Mouse (Mus musculus): ENCODE data around the gene Fam129b. TPM values are rescaled to one million over a fixed set of nuclear protein-coding genes. Genes with fewer than 3 reads are reported as not detected.

The Fam129b gene
- polyA plus RNA-seq, 1 experiment from 2014 or later: 33.9 TPM

DNA sequence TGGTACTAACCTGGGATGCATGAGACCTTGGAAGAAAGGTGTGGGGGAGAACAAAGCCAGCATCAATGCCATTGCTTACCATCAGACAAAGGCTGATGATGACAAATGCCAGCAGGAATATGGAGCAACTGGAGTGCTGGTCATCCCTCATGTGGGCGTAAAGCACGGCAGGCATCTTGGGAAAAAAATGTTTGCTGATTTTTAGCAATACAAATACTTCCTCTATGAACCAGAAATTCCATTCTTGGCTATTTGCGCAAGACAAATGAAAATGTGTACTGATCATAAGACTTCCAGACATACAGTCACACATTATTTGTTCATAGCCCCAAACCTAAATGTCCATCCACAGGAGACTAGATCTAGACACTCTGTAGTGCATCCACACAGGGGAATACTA lies 12.6 kb upstream of the Fam129b start:
- no peaks in the 10 kb centered on the region for H3K36me3 ChIP-seq
- H3K4me2 ChIP-seq: no peak overlapping the region
- WGBS: 88% methylated on average over 3 of the region's 3 CpGs
- H3K9me3 ChIP-seq: no peaks in the 10 kb centered on the region
- H3K27ac ChIP-seq (replicated peaks): no peak overlapping the region
- no peaks in the 10 kb centered on the region for H3K27me3 ChIP-seq
- H3K4me3 ChIP-seq: no peak overlapping the region
- no peak overlapping the region for H3K9ac ChIP-seq
- no peak for ATAC-seq (ENCODE audit: low FRiP score, low read depth)
- H3K4me1 ChIP-seq (replicated peaks): no peaks in the 10 kb centered on the region

DNA sequence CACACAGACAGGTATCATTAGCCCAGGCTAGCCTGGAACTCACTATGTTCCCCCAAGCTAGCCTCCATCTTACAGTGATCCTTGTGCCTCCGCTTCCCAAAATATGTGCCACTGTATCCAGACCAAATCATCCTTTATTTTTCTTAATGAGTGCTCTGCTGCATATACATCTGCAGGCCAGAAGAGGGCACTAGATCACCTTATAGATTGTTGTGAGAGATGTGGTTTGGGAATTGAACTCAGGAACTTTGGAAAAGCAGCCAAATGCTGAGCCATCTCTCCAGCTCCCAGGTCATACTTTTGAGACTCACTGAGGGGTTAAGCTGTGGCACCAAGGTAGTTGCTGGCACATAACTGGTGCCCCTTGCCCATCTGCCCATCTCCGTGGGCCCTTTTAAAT lies 11.2 kb upstream of the Fam129b start:
- Histone ChIP-seq H3K27ac (replicated peaks) (no peak overlapping the region), H3K9ac (no peak overlapping the region), H3K36me3 (no peaks in the 10 kb centered on the region), H3K4me2 (no peak overlapping the region), H3K4me3 (no peak overlapping the region), H3K27me3 (no peaks in the 10 kb centered on the region), H3K4me1 (replicated peaks) (no peaks in the 10 kb centered on the region), H3K9me3 (no peaks in the 10 kb centered on the region)
- 59% methylated on average over 2 of the region's 2 CpGs for WGBS
- ATAC-seq (ENCODE audit: low FRiP score, low read depth): no peak

DNA sequence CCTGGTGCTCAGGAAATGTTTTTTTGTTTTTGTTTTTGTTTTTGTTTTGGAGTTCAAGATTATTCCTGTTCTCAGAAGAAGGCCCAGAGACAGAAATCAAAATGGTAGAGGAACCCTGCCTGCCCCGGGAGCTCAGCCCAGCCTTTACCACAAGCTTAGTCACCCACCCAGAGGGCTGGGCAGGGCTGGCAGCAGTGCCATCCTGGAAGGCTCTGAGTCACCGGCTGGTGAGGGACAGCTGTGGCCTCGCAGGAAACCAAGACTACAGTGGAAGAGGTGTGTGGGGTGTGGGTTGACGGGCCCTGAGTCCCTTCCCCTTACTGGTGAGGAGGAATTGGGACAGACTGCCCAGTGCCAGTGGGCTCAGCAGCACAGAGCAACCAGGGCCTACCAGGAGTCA lies 8.6 kb upstream of the Fam129b start:
- no peak overlapping the region for H3K27ac ChIP-seq (replicated peaks)
- no peaks in the 10 kb centered on the region for H3K4me1 ChIP-seq (replicated peaks)
- H3K9me3 ChIP-seq: no peaks in the 10 kb centered on the region
- H3K4me3 ChIP-seq: no peak overlapping the region
- H3K27me3 ChIP-seq: no peaks in the 10 kb centered on the region
- no peak overlapping the region for H3K4me2 ChIP-seq
- H3K36me3 ChIP-seq: no peaks in the 10 kb centered on the region
- no peak for ATAC-seq (ENCODE audit: low FRiP score, low read depth)
- no peak overlapping the region for H3K9ac ChIP-seq
- WGBS: 79% methylated on average over 4 of the region's 4 CpGs

DNA sequence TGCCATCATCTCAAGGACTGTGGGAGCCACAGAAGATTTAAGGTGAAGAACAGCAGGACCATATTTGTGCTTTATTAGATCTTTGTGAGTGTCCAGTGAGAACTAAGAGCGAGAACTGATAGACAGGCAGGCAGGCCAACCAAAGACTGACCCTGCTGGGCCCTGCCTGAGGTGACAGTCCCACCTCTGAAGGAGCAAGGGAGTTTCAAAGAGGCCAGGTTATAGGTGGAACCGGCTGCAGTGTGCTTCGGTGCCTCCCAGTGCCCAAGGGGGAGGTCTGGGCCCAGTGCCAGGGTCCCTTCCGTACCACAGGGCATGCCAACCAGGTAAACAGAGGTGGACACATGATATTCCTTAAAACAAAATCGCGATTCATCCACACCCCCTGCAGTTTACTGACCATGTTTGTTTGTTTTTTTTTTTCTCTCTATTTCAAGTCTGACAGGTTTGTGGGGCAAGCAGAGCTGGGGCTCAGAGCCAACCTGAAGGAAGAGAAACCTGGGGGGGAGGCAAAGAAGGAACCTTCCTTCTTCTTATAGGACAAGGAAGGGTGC lies 6.1 kb upstream of the Fam129b start:
- H3K4me1 ChIP-seq (replicated peaks): peaks cover 13% of the 10 kb centered on the region
- no peak overlapping the region for H3K9ac ChIP-seq
- no peaks in the 10 kb centered on the region for H3K9me3 ChIP-seq
- no peak overlapping the region for H3K4me3 ChIP-seq
- H3K27me3 ChIP-seq: no peaks in the 10 kb centered on the region
- 66% methylated on average over 6 of the region's 6 CpGs for WGBS
- no peak for ATAC-seq (ENCODE audit: low FRiP score, low read depth)
- H3K4me2 ChIP-seq: no peak overlapping the region
- no peak overlapping the region for H3K27ac ChIP-seq (replicated peaks)
- no peaks in the 10 kb centered on the region for H3K36me3 ChIP-seq

DNA sequence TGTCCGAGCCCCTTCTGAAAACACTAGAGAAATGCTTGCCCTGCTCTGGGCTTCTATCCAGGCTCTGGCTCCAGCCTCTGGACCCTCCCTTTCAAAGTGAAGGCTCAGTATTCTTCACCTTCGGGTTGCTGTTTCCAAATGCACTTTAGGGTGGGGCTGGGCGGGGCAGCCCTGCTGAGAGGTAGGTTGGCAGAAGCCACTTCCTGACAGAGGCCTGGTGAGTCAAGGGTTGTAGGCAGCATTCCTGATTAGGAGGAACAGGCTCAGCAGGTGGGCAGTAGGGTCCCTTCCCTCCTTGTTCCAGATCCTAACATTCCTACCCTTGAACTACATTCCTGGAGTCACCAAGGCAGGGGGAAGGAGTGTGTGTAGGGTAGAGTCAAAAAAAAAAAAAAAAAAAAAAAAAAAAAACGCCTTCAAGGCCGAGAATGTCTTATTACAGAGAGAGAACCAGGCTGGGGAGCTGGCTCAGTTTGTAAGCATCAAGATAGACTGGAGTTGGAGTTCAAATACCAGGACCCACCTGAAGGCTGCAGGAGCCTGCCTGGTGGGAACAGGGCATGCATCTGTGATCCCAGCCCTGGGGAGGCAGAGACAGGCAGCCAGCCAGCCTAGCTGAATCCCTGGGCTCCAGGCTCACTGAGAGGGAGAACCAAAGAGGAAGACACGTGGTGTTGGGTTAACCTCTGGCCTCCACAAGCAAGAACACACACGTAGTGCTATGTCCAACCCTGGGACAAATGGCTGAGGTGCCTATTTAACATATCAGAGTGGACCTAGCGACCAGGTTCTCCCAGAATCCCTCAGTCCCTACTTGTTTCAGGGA lies 5.4 kb upstream of the Fam129b start:
- no peak overlapping the region for H3K9ac ChIP-seq
- no peaks in the 10 kb centered on the region for H3K9me3 ChIP-seq
- no peak overlapping the region for H3K4me3 ChIP-seq
- H3K27me3 ChIP-seq: no peaks in the 10 kb centered on the region
- H3K4me2 ChIP-seq: no peak overlapping the region
- no peaks in the 10 kb centered on the region for H3K36me3 ChIP-seq
- H3K27ac ChIP-seq (replicated peaks): no peak overlapping the region
- peaks cover 17% of the 10 kb centered on the region for H3K4me1 ChIP-seq (replicated peaks)
- no peak for ATAC-seq (ENCODE audit: low FRiP score, low read depth)
- 53% methylated on average over 8 of the region's 8 CpGs for WGBS

DNA sequence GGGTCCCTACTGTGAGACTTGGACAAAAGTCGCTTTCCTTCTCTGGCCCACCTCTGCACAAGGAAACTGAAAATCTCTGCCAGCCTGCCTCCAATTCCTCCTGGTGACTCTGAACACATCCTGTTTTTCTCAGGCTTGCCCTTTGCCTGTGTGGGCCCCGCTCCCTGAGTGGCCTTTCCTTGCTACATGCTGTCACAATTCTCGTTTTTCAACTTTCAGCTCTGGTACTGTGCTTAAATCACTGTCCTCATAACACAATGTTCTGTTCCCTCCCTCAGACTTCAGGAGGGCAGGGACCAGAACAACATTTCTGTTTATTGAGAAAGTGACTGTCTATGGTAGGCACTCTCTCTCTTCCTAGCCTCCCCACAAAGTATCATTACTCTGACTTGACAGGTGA lies 1.8 kb upstream of the Fam129b start:
- no peak for ATAC-seq (ENCODE audit: low FRiP score, low read depth)
- H3K27me3 ChIP-seq: no peaks in the 10 kb centered on the region

DNA sequence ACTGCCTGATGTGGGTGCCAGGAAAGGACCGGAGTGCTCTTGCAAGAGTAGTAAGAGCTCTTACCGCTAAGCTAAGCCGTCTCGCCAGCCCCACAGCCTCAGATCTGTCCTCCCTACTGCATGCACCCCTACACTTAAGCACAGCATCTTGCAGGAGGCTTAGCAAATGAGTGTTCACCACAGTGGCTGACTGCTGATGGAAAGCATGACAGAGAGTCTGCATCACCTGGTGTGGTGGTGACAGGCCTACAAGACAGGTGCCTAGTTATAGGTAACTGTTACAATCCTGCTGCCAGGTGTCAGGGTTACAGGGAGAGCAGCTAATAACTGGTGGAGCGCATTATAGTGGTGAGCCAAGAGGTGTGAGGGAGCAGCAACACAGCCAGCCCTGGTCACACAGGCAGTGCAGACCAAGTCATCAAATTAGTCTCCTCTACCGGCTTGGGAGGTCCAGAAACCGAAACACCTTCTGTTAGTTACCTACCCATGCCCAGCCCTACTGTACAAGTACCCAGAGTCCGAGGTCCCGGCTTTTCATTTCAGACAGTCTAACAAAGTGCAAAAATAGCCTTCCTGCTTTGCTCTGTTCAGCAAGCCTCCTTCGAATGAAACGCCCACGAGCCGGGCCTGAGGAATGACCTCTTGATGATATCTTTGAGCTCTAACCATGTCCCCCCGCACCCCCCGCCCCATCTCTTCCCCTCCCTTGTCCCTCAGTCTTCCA lies 801 bp upstream of the Fam129b start:
- Histone ChIP-seq H3K9ac (peak overlapping the region; percentile 95), H3K9me3 (no peaks in the 10 kb centered on the region), H3K4me3 (peak overlapping the region; percentile 74), H3K4me1 (replicated peaks) (peaks cover 53% of the 10 kb centered on the region), H3K4me2 (peak overlapping the region; percentile 93), H3K36me3 (no peaks in the 10 kb centered on the region), H3K27ac (replicated peaks) (peak overlapping the region; percentile 94), H3K27me3 (no peaks in the 10 kb centered on the region)
- 8% methylated on average over 15 of the region's 15 CpGs for WGBS
- peak; percentile 36 for ATAC-seq (ENCODE audit: low FRiP score, low read depth)

More for the DNA sequence above, 1.8 kb upstream of the Fam129b start:
- Histone ChIP-seq H3K27ac (replicated peaks) (peak overlapping the region; percentile 94), H3K4me2 (peak overlapping the region; percentile 93), H3K9me3 (no peaks in the 10 kb centered on the region), H3K4me1 (replicated peaks) (peaks cover 43% of the 10 kb centered on the region), H3K36me3 (no peaks in the 10 kb centered on the region), H3K9ac (no peak overlapping the region), H3K4me3 (no peak overlapping the region)
- 74% methylated on average over 3 of the region's 3 CpGs for WGBS

DNA sequence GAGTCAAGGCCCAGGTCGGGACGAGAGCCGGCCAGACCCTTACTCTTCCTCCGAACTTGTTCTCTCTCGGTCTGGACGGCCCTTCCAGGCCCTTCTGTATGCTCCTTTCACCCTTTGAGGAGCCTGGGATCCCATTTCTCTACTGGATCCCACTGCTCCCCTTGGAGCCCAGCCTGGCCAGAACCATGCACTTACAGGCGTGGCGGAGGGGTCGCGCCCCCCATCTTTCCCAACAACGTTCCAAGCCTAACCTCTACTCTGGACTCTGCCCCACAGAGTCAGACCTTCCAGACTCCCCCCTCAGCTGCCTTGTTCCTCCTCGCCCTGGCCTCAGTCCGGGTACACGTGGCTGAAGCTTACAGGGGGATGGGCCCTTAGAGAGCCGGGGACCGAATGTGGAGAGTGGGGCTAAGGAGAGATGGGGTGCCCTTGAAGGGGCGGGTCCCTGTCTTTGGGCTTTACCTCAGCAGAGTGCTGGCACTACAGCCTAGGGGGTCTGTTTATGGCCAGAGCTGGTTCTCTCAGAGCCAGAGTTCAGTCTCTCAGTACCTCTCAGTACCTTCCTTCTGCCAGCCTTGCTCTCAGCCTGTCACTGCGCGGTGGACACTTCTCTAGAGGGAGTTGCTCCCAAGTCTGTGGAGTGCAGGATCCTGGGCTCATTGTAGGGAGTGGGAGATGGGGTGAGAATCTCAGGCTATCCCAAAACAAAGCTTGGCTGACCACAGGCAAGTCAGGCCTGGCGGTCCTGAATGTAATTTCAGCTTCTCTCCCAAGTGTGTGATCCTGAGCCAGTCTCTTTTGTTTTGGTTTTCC lies 782 bp downstream of the Fam129b start:
- H3K9ac ChIP-seq: peak overlapping the region; percentile 95
- H3K27me3 ChIP-seq: no peaks in the 10 kb centered on the region
- H3K9me3 ChIP-seq: no peaks in the 10 kb centered on the region
- 3% methylated on average over 20 of the region's 20 CpGs for WGBS
- peaks cover 69% of the 10 kb centered on the region for H3K4me1 ChIP-seq (replicated peaks)
- peak overlapping the region; percentile 74 for H3K4me3 ChIP-seq
- no peaks in the 10 kb centered on the region for H3K36me3 ChIP-seq
- H3K4me2 ChIP-seq: peak overlapping the region; percentile 93
- H3K27ac ChIP-seq (replicated peaks): peak overlapping the region; percentile 94
- peak; percentile 14 for ATAC-seq (ENCODE audit: low FRiP score, low read depth)

DNA sequence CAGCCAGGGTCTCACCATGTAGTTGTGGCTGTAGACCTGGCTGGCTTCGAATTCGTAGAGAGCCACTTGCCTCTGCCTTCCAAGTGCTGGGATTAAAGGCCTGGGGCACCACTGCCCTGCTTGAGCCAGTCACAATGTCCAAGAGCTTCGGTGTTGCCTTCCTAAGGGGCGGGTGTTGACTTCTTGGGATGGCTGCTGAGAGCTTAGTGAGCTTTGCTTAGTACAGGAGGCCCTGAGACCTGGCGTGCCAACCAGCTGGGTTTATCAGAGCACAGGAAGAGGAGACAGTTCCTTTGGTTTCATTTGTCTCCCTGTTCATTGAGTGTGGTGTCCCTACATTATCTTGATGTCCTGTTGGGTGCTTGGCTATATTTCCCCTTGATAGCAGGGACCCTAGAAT lies 1.4 kb downstream of the Fam129b start:
- WGBS: 34% methylated on average over 5 of the region's 5 CpGs
- Histone ChIP-seq H3K36me3 (no peaks in the 10 kb centered on the region), H3K4me2 (peak overlapping the region; percentile 93), H3K4me1 (replicated peaks) (peaks cover 75% of the 10 kb centered on the region), H3K9me3 (no peaks in the 10 kb centered on the region), H3K27me3 (no peaks in the 10 kb centered on the region), H3K4me3 (peak overlapping the region; percentile 74), H3K27ac (replicated peaks) (peak overlapping the region; percentile 94), H3K9ac (peak overlapping the region; percentile 95)
- no peak for ATAC-seq (ENCODE audit: low FRiP score, low read depth)

DNA sequence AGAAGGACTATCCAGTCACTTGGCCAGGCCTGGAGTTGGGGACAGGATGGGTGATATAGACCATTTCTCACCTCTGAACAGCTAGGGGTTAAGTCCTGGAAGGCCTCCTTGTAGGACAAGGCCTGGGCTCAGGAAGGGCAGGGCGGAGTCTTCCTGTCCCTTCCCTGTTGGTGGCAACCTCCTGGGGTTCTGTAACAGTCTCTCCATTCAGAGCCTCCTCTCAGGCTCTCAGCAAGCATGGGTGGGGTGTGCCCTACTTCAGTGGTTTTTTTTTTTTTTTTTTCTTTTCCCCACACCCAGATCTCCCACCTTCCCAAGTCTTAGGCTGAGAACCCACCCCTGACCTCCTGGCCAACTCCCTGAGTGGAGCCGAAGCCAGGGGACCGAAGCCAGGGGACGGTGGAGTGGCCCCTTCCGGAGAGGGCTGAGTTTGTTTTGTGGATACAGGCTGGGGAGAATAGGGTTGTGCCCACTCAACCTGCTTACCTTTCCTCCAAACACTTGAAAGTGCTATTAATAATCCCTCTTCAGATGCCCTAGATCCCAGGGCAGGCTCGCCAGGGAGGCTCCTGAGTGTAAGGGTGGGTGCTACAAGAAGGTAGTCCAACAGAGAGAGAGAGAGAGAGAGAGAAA lies 2.0 kb downstream of the Fam129b start:
- no peaks in the 10 kb centered on the region for H3K36me3 ChIP-seq
- peak overlapping the region; percentile 95 for H3K9ac ChIP-seq
- peaks cover 79% of the 10 kb centered on the region for H3K4me1 ChIP-seq (replicated peaks)
- no peaks in the 10 kb centered on the region for H3K9me3 ChIP-seq
- peak overlapping the region; percentile 74 for H3K4me3 ChIP-seq
- peak overlapping the region; percentile 93 for H3K4me2 ChIP-seq
- 55% methylated on average over 6 of the region's 6 CpGs for WGBS
- H3K27me3 ChIP-seq: no peaks in the 10 kb centered on the region
- H3K27ac ChIP-seq (replicated peaks): peak overlapping the region; percentile 94; the same call in 1 of the 2 replicates
- ATAC-seq (ENCODE audit: low FRiP score, low read depth): no peak

DNA sequence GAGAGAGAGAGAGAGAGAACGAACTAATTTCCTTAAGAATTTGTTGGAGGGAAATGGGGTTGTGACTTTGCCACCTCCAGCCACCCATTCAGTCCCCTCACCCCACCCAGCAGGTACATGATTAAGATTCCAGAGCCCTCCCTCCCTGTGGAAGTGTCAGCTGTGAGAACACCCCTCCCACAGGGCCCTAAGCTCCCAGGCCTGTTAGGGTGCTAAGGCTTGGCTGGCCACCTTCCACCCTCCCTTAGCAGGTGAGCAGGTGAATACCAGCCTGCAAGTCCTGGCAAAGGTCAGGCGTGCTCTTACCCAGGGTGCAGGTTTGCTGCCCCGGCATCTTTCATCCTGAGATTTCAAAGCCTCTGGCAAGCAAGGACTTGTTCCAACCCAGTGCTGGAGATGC lies 2.5 kb downstream of the Fam129b start:
- Histone ChIP-seq H3K36me3 (no peaks in the 10 kb centered on the region), H3K4me2 (peak overlapping the region; percentile 93), H3K9me3 (no peaks in the 10 kb centered on the region), H3K27ac (replicated peaks) (no peak overlapping the region), H3K4me1 (replicated peaks) (peaks cover 79% of the 10 kb centered on the region), H3K27me3 (no peaks in the 10 kb centered on the region), H3K4me3 (peak overlapping the region; percentile 74), H3K9ac (no peak overlapping the region)
- no peak for ATAC-seq (ENCODE audit: low FRiP score, low read depth)
- WGBS: 72% methylated on average over 3 of the region's 3 CpGs
